Mouse (Mus musculus): ENCODE results near the gene Pip5k1c. TPM values are rescaled to one million over a fixed set of nuclear protein-coding genes. Genes with fewer than 3 reads are reported as not detected.

The Pip5k1c gene
- total RNA-seq, 1 experiment from 2014 or later = 38.7 TPM

GRCm38 (mm10) chr10:81349146-81349545 lies 56.4 kb downstream of the Pip5k1c start:
- DNase-seq = peak; percentile 70

GRCm38 (mm10) chr10:81349961-81350350 lies 57.2 kb downstream of the Pip5k1c start:
- no peak for DNase-seq

- DNase-seq = peak; percentile 99
These were observed 57.7 kb downstream of the Pip5k1c start, which contains the start of gene Hmg20b for GRCm38 (mm10) chr10:81350351-81351063. TSS of gene Hmg20b (minus strand) at chr10:81350480.

- DNase-seq = no peak
These were observed 59.0 kb downstream of the Pip5k1c start for GRCm38 (mm10) chr10:81351678-81352291.

- DNase-seq = no peak
These were observed 62.1 kb downstream of the Pip5k1c start for GRCm38 (mm10) chr10:81354738-81355477.

- no peak for DNase-seq
These were observed 62.8 kb downstream of the Pip5k1c start for GRCm38 (mm10) chr10:81355533-81355932.

GRCm38 (mm10) chr10:81356352-81356990 lies 63.7 kb downstream of the Pip5k1c start:
- DNase-seq = no peak

GRCm38 (mm10) chr10:81356991-81357844 lies 64.5 kb downstream of the Pip5k1c start, which contains the start of gene Mfsd12:
TSS of gene Mfsd12 (plus strand) at chr10:81357491.
- DNase-seq = peak; percentile 95

GRCm38 (mm10) chr10:81358209-81358608 lies 65.4 kb downstream of the Pip5k1c start:
- DNase-seq = no peak

- DNase-seq = no peak
These were observed 66.1 kb downstream of the Pip5k1c start for GRCm38 (mm10) chr10:81358841-81359240.

GRCm38 (mm10) chr10:81360721-81361120 lies 68.0 kb downstream of the Pip5k1c start:
- no peak for DNase-seq

- peak; percentile 52 for DNase-seq
These were observed 69.7 kb downstream of the Pip5k1c start for GRCm38 (mm10) chr10:81362336-81362949.

GRCm38 (mm10) chr10:81363436-81364346 lies 70.9 kb downstream of the Pip5k1c start:
- DNase-seq = peak; percentile 63

- DNase-seq = peak; percentile 70
These were observed 71.9 kb downstream of the Pip5k1c start for GRCm38 (mm10) chr10:81364666-81365065.

GRCm38 (mm10) chr10:81365073-81365472 lies 72.3 kb downstream of the Pip5k1c start:
- DNase-seq = no peak

GRCm38 (mm10) chr10:81365672-81366476 lies 73.1 kb downstream of the Pip5k1c start, which contains the start of gene 4930404N11Rik:
TSS of gene 4930404N11Rik (minus strand) at chr10:81365816.
- no peak for DNase-seq

GRCm38 (mm10) chr10:81366477-81367206 lies 73.9 kb downstream of the Pip5k1c start:
- DNase-seq = no peak

GRCm38 (mm10) chr10:81367207-81367495 lies 74.4 kb downstream of the Pip5k1c start:
- no peak for DNase-seq
